Mouse (Mus musculus) kidney, embryonic 14.5 days (tissue): ENCODE measurements around the gene Robo4. TPM values are rescaled to one million over a fixed set of nuclear protein-coding genes. Genes with fewer than 3 reads are reported as not detected.

Experiments used
- ATAC-seq: fragments of 200-750 bp; cut with Nextera tagmentation; 2 replicates; pipeline ENCODE4 v1.8.0; 2017; ENCODE audit warnings: moderate number of reproducible peaks, mild to moderate bottlenecking, moderate TSS enrichment, moderate library complexity; ENCODE audit not compliant: low FRiP score, low TSS enrichment
- H3K27ac ChIP-seq: fragments of 300-500 bp; sonication (generic); 2 replicates; pipeline ENCODE4 v1.5.1; 2014; ENCODE audit warnings: low read depth, mild to moderate bottlenecking, low read length, moderate library complexity, mixed read lengths
- H3K27me3 ChIP-seq: fragments of 300-500 bp; sonication (generic); 2 replicates; pipeline ENCODE4 v1.6.1; 2014; ENCODE audit warnings: mild to moderate bottlenecking, low read length; ENCODE audit not compliant: control insufficient read depth, insufficient read depth
- H3K36me3 ChIP-seq: fragments of 300-500 bp; sonication (generic); 2 replicates; pipeline ENCODE4 v1.6.1; 2014; ENCODE audit warnings: low read length, mixed read lengths; ENCODE audit not compliant: control insufficient read depth, insufficient read depth
- H3K4me1 ChIP-seq: fragments of 300-500 bp; sonication (generic); 2 replicates; pipeline ENCODE4 v1.6.1; 2014; ENCODE audit warnings: low read length, mixed read lengths; ENCODE audit not compliant: control insufficient read depth, insufficient read depth
- H3K4me2 ChIP-seq: fragments of 300-500 bp; sonication (generic); replicated peaks from 2 replicates; pipeline ENCODE4 v1.6.1; 2014; ENCODE audit warnings: low read depth, mild to moderate bottlenecking, low read length
- H3K4me3 ChIP-seq: fragments of 300-500 bp; sonication (generic); 2 replicates; pipeline ENCODE4 v1.5.1; 2014; ENCODE audit warnings: mild to moderate bottlenecking, low read length
- H3K9ac ChIP-seq: fragments of 300-500 bp; sonication (generic); 2 replicates; pipeline ENCODE4 v1.6.1; 2014; ENCODE audit warnings: low read depth, mild to moderate bottlenecking, low read length, moderate library complexity
- H3K9me3 ChIP-seq: fragments of 300-500 bp; sonication (generic); 2 replicates; pipeline ENCODE4 v1.6.1; 2016; ENCODE audit warnings: low read length; ENCODE audit not compliant: control insufficient read depth
- WGBS: fragments of 180-500 bp; shearing (Covaris S2); extraction: QIAGEN DNeasy Blood & Tissue Kit; methylation state at CpG from one replicate; pipeline ENCODE4 v1.1.7; 2014; 5-methylcytosine and 5-hydroxymethylcytosine counted together
- polyA plus RNA-seq: library from polyadenylated mRNA; unstranded; fragments of >200 nt; fragmentation: Nextera tagmentation; extraction: Ambion mirVana; gene quantifications from 2 replicates; pipeline ENCODE4 v1.2.1, GENCODE M21; 2014

The Robo4 gene
- polyA plus RNA-seq, 1 experiment from 2014 or later, result 11.9 TPM

- Histone ChIP-seq H3K27me3 (no peaks in the 10 kb centered on the region), H3K4me2 (no peak overlapping the region), H3K9me3 (no peaks in the 10 kb centered on the region), H3K36me3 (no peaks in the 10 kb centered on the region), H3K9ac (no peak overlapping the region), H3K4me3 (no peak overlapping the region), H3K4me1 (no peaks in the 10 kb centered on the region), H3K27ac (no peak overlapping the region)
- WGBS, result 82% methylated on average over 2 of the region's 2 CpGs
- no peak for ATAC-seq
These were observed 9.6 kb upstream of the Robo4 start for GRCm38 (mm10) chr9:37392071-37392470.

- Histone ChIP-seq H3K4me2 (no peak overlapping the region), H3K27me3 (no peaks in the 10 kb centered on the region), H3K9ac (no peak overlapping the region), H3K36me3 (no peaks in the 10 kb centered on the region), H3K27ac (no peak overlapping the region), H3K4me1 (no peaks in the 10 kb centered on the region), H3K9me3 (no peaks in the 10 kb centered on the region), H3K4me3 (no peak overlapping the region)
- WGBS, result 63% methylated on average over 8 of the region's 8 CpGs
- ATAC-seq, result no peak
These were observed 8.1 kb upstream of the Robo4 start for GRCm38 (mm10) chr9:37393482-37394131.

- H3K27me3 ChIP-seq, result no peaks in the 10 kb centered on the region
- WGBS, result 85% methylated on average over 2 of the region's 2 CpGs
- H3K4me2 ChIP-seq, result no peak overlapping the region
- H3K4me1 ChIP-seq, result no peaks in the 10 kb centered on the region
- no peak for ATAC-seq
- no peak overlapping the region for H3K9ac ChIP-seq
- H3K9me3 ChIP-seq, result no peaks in the 10 kb centered on the region
- H3K36me3 ChIP-seq, result no peaks in the 10 kb centered on the region
- H3K27ac ChIP-seq, result no peak overlapping the region
- H3K4me3 ChIP-seq, result no peak overlapping the region
These were observed 1.1 kb upstream of the Robo4 start for GRCm38 (mm10) chr9:37400585-37400984.

GRCm38 (mm10) chr9:37402501-37402900 is 804 bp downstream of the Robo4 start:
- 0 out of 2 replicates have a peak, but pooled peaks cover 4% of the 10 kb centered on the region for H3K27me3 ChIP-seq
- H3K27ac ChIP-seq, result no peak overlapping the region
- H3K36me3 ChIP-seq, result no peaks in the 10 kb centered on the region
- peak overlapping the region; percentile 30 for H3K4me3 ChIP-seq
- H3K9me3 ChIP-seq, result no peaks in the 10 kb centered on the region
- H3K9ac ChIP-seq, result 0 out of 2 replicates have a peak overlapping the region, but pooled peaks have one; percentile 34
- H3K4me1 ChIP-seq, result no peaks in the 10 kb centered on the region
- H3K4me2 ChIP-seq, result peak overlapping the region; percentile 17; the same call in 1 of the 2 replicates
- 84% methylated on average over 7 of the region's 7 CpGs for WGBS
- ATAC-seq, result no peak

GRCm38 (mm10) chr9:37403011-37403410 is 1.3 kb downstream of the Robo4 start:
- Histone ChIP-seq H3K4me2 (peak overlapping the region; percentile 17; the same call in 1 of the 2 replicates), H3K9ac (0 out of 2 replicates have a peak overlapping the region, but pooled peaks have one; percentile 34)
- 81% methylated on average over 7 of the region's 7 CpGs for WGBS

GRCm38 (mm10) chr9:37406372-37406771 is 4.7 kb downstream of the Robo4 start:
- H3K4me3 ChIP-seq, result no peak overlapping the region

More at GRCm38 (mm10) chr9:37403011-37403410, 1.3 kb downstream of the Robo4 start:
- H3K36me3 ChIP-seq, result no peaks in the 10 kb centered on the region
- no peaks in the 10 kb centered on the region for H3K9me3 ChIP-seq
- no peak overlapping the region for H3K27ac ChIP-seq
- 0 out of 2 replicates have a peak, but pooled peaks cover 4% of the 10 kb centered on the region for H3K27me3 ChIP-seq
- no peak for ATAC-seq
- H3K4me3 ChIP-seq, result peak overlapping the region; percentile 30
- no peaks in the 10 kb centered on the region for H3K4me1 ChIP-seq

GRCm38 (mm10) chr9:37407850-37408502 is 6.3 kb downstream of the Robo4 start:
- 0 out of 2 replicates have a peak, but pooled peaks cover 7% of the 10 kb centered on the region for H3K27me3 ChIP-seq
- no peaks in the 10 kb centered on the region for H3K36me3 ChIP-seq
- H3K4me2 ChIP-seq, result peak overlapping the region; percentile 21; the same call in 1 of the 2 replicates
- H3K9me3 ChIP-seq, result no peaks in the 10 kb centered on the region
- no peak overlapping the region for H3K4me3 ChIP-seq
- no peak overlapping the region for H3K9ac ChIP-seq
- WGBS, result 13% methylated on average over 19 of the region's 19 CpGs
- no peak for ATAC-seq
- H3K27ac ChIP-seq, result no peak overlapping the region
- no peaks in the 10 kb centered on the region for H3K4me1 ChIP-seq

More at GRCm38 (mm10) chr9:37406372-37406771, 4.7 kb downstream of the Robo4 start:
- Histone ChIP-seq H3K27me3 (0 out of 2 replicates have a peak, but pooled peaks cover 7% of the 10 kb centered on the region), H3K9me3 (no peaks in the 10 kb centered on the region), H3K4me1 (no peaks in the 10 kb centered on the region), H3K36me3 (no peaks in the 10 kb centered on the region), H3K9ac (no peak overlapping the region), H3K4me2 (no peak overlapping the region), H3K27ac (no peak overlapping the region)
- WGBS, result 0% methylated on average over 1 of the region's 1 CpGs
- peak; percentile 50; the same call in 1 of the 2 replicates for ATAC-seq

GRCm38 (mm10) chr9:37409698-37410445 is 8.2 kb downstream of the Robo4 start:
- Histone ChIP-seq H3K27me3 (0 out of 2 replicates have a peak, but pooled peaks cover 7% of the 10 kb centered on the region), H3K36me3 (no peaks in the 10 kb centered on the region), H3K4me2 (no peak overlapping the region), H3K27ac (no peak overlapping the region), H3K4me1 (no peaks in the 10 kb centered on the region), H3K9me3 (no peaks in the 10 kb centered on the region), H3K4me3 (no peak overlapping the region), H3K9ac (no peak overlapping the region)
- 71% methylated on average over 8 of the region's 8 CpGs for WGBS
- no peak for ATAC-seq
